Mouse (Mus musculus) embryonic fibroblast, embryonic 13.5 days (primary cell): ENCODE measurements at regions not wholly inside any gene's neighbourhood (a gene's known extent, or its start where the extent isn't known, plus 50 kb on each side); places are given as distances from the start of the nearest gene placed in this dataset.

ENCODE experiments used
- CTCF ChIP-seq: IDR thresholded peaks from 2 replicates; pipeline ENCODE4 v1.5.1; 2011; ENCODE audit warnings: mild to moderate bottlenecking, control low read depth, low read length, moderate library complexity, borderline replicate concordance; ENCODE audit not compliant: insufficient read depth
- POLR2A ChIP-seq: IDR thresholded peaks from 2 replicates; pipeline ENCODE4 v1.6.1; 2011; ENCODE audit warnings: low read depth, mild to moderate bottlenecking, control low read depth, low read length, moderate library complexity

- TF ChIP-seq CTCF (no peak), POLR2A (no peak)
Observed at GRCm38 (mm10) chr11:114483823-114484667, 184.3 kb upstream of the Rpl38 start.
